Mouse (Mus musculus): ENCODE results near the gene Ap4e1. TPM values are rescaled to one million over a fixed set of nuclear protein-coding genes. Genes with fewer than 3 reads are reported as not detected.

Ap4e1 gene
- 0.19 and 0.76 TPM in 2 replicates for polyA plus RNA-seq (2012; rRNA removed)

DNA sequence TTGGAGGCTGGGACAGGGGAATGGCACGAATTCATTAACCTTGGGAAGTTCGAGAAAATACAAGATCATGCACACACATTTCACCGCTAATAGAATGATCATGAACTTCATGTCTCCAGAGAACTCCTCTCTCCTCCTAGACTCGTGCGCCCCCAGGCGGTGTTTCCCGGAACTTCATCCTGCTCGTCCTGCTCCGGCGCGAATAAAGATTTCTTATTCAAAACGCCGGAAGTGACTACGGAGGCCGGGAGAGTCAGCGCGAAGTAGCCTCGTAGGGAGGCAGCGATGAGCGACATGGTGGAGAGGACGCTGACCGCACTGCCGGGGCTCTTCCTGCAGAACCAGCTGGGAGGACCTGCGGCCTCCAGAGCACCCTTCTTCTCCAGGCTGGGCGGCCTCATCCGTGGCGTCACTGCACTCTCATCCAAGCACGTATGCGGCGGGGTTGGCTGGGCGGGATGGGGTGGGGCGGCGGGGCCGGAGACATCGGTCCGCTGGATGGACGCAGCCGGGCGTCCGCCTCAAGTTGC is at the start of gene Ap4e1:
TSS of gene Ap4e1 (plus strand) at position 249 of the 530 bp plus-strand sequence.
- no peaks in the 10 kb centered on the region for H3K4me1 ChIP-seq (ENCODE audit: control insufficient read depth, insufficient read depth, insufficient read length, low read length)
- peak within 1 kb of the TSS; percentile 99 for H3K4me3 ChIP-seq (ENCODE audit: low read depth, low read length)
- TF ChIP-seq POLR2A (IDR thresholded peaks at IDR 0.05; ENCODE audit: low read depth, low read length) (peak; percentile 83), CTCF (IDR thresholded peaks at IDR 0.05; ENCODE audit: extremely low read depth, insufficient read length, insufficient replicate concordance, low read depth, low read length) (peak; percentile 97)
- peaks cover 5% of the 10 kb centered on the region for H3K36me3 ChIP-seq (ENCODE audit: control insufficient read depth, insufficient read depth, low read length)
- WGBS = under 1% methylated on average over 40 of the region's 40 CpGs
- no peaks in the 10 kb centered on the region for H3K27me3 ChIP-seq (ENCODE audit: control insufficient read depth, insufficient read depth, low read length)
- H3K27ac ChIP-seq (ENCODE audit: insufficient read depth, low read depth, low read length) = peak within 1 kb of the TSS; percentile 50; the same call in 1 of the 2 replicates

DNA sequence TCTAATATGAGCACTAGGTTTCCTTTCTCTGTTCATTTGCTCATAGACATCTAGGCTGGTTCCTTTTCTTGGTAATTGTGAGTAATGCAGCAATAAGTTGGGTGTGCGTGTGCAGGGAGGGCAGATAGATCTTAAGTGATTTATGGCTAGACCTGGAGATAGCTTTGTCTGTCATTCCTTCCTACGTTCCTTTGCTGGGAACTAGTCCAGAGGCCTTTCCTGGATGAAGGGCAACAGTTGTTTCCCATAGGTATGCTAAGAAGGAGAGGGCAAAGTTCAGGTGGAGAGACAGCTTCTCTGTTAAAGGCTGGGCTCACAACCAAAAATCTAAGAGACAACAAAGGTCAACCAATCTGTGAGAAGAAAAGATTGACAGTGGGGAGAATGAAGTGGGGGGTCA is 46.8 kb upstream of the Ap4e1 start:
- no peak overlapping the region for H3K27ac ChIP-seq (ENCODE audit: insufficient read depth, low read depth, low read length)
- H3K36me3 ChIP-seq (ENCODE audit: control insufficient read depth, insufficient read depth, low read length) = no peaks in the 10 kb centered on the region
- no peak overlapping the region for H3K4me3 ChIP-seq (ENCODE audit: low read depth, low read length)
- TF ChIP-seq CTCF (IDR thresholded peaks at IDR 0.05; ENCODE audit: extremely low read depth, insufficient read length, insufficient replicate concordance, low read depth, low read length) (no peak), POLR2A (IDR thresholded peaks at IDR 0.05; ENCODE audit: low read depth, low read length) (no peak)
- 31% methylated on average over 2 of the region's 2 CpGs for WGBS
- peaks cover 6% of the 10 kb centered on the region; the same call in 1 of the 2 replicates for H3K4me1 ChIP-seq (ENCODE audit: control insufficient read depth, insufficient read depth, insufficient read length, low read length)
- H3K27me3 ChIP-seq (ENCODE audit: control insufficient read depth, insufficient read depth, low read length) = no peaks in the 10 kb centered on the region

- Histone ChIP-seq H3K36me3 (ENCODE audit: control insufficient read depth, insufficient read depth, low read length) (no peaks in the 10 kb centered on the region), H3K27ac (ENCODE audit: insufficient read depth, low read depth, low read length) (no peak overlapping the region), H3K27me3 (ENCODE audit: control insufficient read depth, insufficient read depth, low read length) (no peaks in the 10 kb centered on the region), H3K4me3 (ENCODE audit: low read depth, low read length) (no peak overlapping the region), H3K4me1 (ENCODE audit: control insufficient read depth, insufficient read depth, insufficient read length, low read length) (no peaks in the 10 kb centered on the region)
- TF ChIP-seq POLR2A (IDR thresholded peaks at IDR 0.05; ENCODE audit: low read depth, low read length) (no peak), CTCF (IDR thresholded peaks at IDR 0.05; ENCODE audit: extremely low read depth, insufficient read length, insufficient replicate concordance, low read depth, low read length) (no peak)
- WGBS = 35% methylated on average over 6 of the region's 6 CpGs
These were observed 31.1 kb upstream of the Ap4e1 start for GRCm38 (mm10) chr2:126977428-126977827.

DNA sequence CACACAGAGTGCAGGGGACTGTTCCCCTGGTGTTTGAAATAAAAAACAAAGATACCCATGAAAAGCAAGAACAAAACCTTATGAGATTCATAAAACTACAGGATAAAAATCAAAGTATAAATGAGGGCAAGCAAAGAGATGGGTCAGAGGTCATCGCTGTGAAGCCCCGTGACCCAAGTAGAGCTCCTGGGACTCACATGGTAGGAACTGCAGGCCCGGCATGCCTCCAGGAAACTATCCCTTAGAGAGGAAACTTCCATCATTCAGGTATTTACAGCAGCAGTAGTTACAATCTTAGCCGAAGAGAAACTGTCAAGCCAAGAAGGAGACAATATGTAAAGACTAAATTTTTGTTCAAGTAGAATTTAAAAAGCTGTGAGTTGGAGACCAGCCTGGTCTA is 25.3 kb upstream of the Ap4e1 start:
- Histone ChIP-seq H3K27ac (ENCODE audit: insufficient read depth, low read depth, low read length) (no peak overlapping the region), H3K27me3 (ENCODE audit: control insufficient read depth, insufficient read depth, low read length) (no peaks in the 10 kb centered on the region), H3K4me1 (ENCODE audit: control insufficient read depth, insufficient read depth, insufficient read length, low read length) (no peaks in the 10 kb centered on the region), H3K4me3 (ENCODE audit: low read depth, low read length) (no peak overlapping the region), H3K36me3 (ENCODE audit: control insufficient read depth, insufficient read depth, low read length) (no peaks in the 10 kb centered on the region)
- TF ChIP-seq POLR2A (IDR thresholded peaks at IDR 0.05; ENCODE audit: low read depth, low read length) (no peak), CTCF (IDR thresholded peaks at IDR 0.05; ENCODE audit: extremely low read depth, insufficient read length, insufficient replicate concordance, low read depth, low read length) (no peak)
- WGBS = 82% methylated on average over 4 of the region's 4 CpGs

- TF ChIP-seq POLR2A (IDR thresholded peaks at IDR 0.05; ENCODE audit: low read depth, low read length) (no peak), CTCF (IDR thresholded peaks at IDR 0.05; ENCODE audit: extremely low read depth, insufficient read length, insufficient replicate concordance, low read depth, low read length) (no peak)
These were observed 18.6 kb upstream of the Ap4e1 start for GRCm38 (mm10) chr2:126989919-126990318.

GRCm38 (mm10) chr2:126992742-126993141 is 15.8 kb upstream of the Ap4e1 start:
- Histone ChIP-seq H3K4me3 (ENCODE audit: low read depth, low read length) (no peak overlapping the region), H3K27me3 (ENCODE audit: control insufficient read depth, insufficient read depth, low read length) (no peaks in the 10 kb centered on the region), H3K27ac (ENCODE audit: insufficient read depth, low read depth, low read length) (no peak overlapping the region), H3K36me3 (ENCODE audit: control insufficient read depth, insufficient read depth, low read length) (no peaks in the 10 kb centered on the region), H3K4me1 (ENCODE audit: control insufficient read depth, insufficient read depth, insufficient read length, low read length) (peaks cover 2% of the 10 kb centered on the region; the same call in 1 of the 2 replicates)
- TF ChIP-seq CTCF (IDR thresholded peaks at IDR 0.05; ENCODE audit: extremely low read depth, insufficient read length, insufficient replicate concordance, low read depth, low read length) = no peak
- TF ChIP-seq POLR2A (IDR thresholded peaks at IDR 0.05; ENCODE audit: low read depth, low read length) = no peak
- 82% methylated on average over 12 of the region's 12 CpGs for WGBS

More at GRCm38 (mm10) chr2:126989919-126990318, 18.6 kb upstream of the Ap4e1 start:
- H3K27ac ChIP-seq (ENCODE audit: insufficient read depth, low read depth, low read length) = no peak overlapping the region
- H3K27me3 ChIP-seq (ENCODE audit: control insufficient read depth, insufficient read depth, low read length) = no peaks in the 10 kb centered on the region
- H3K36me3 ChIP-seq (ENCODE audit: control insufficient read depth, insufficient read depth, low read length) = no peaks in the 10 kb centered on the region
- no peak overlapping the region for H3K4me3 ChIP-seq (ENCODE audit: low read depth, low read length)
- peaks cover 2% of the 10 kb centered on the region; the same call in 1 of the 2 replicates for H3K4me1 ChIP-seq (ENCODE audit: control insufficient read depth, insufficient read depth, insufficient read length, low read length)
- WGBS = 37% methylated on average over 6 of the region's 6 CpGs

- no peaks in the 10 kb centered on the region for H3K27me3 ChIP-seq (ENCODE audit: control insufficient read depth, insufficient read depth, low read length)
- 24% methylated on average over 6 of the region's 6 CpGs for WGBS
- no peaks in the 10 kb centered on the region for H3K36me3 ChIP-seq (ENCODE audit: control insufficient read depth, insufficient read depth, low read length)
- H3K4me1 ChIP-seq (ENCODE audit: control insufficient read depth, insufficient read depth, insufficient read length, low read length) = peaks cover 2% of the 10 kb centered on the region; the same call in 1 of the 2 replicates
- H3K4me3 ChIP-seq (ENCODE audit: low read depth, low read length) = no peak overlapping the region
- no peak for TF ChIP-seq CTCF (IDR thresholded peaks at IDR 0.05; ENCODE audit: extremely low read depth, insufficient read length, insufficient replicate concordance, low read depth, low read length)
- TF ChIP-seq POLR2A (IDR thresholded peaks at IDR 0.05; ENCODE audit: low read depth, low read length) = no peak
- no peak overlapping the region for H3K27ac ChIP-seq (ENCODE audit: insufficient read depth, low read depth, low read length)
These were observed 13.9 kb upstream of the Ap4e1 start for GRCm38 (mm10) chr2:126994384-126995166.

Data from small intestine, adult 2 months (tissue).